Mouse (Mus musculus) lung, postnatal 0 days (tissue): ENCODE measurements around the gene Noxa1.

ENCODE experiments used
- CTCF ChIP-seq: IDR thresholded peaks from 2 replicates; pipeline ENCODE4 v1.5.1; 2016; ENCODE audit warnings: antibody characterized with exemption, mild to moderate bottlenecking
- EP300 ChIP-seq: IDR thresholded peaks from 2 replicates; pipeline ENCODE4 v1.6.1; 2016; ENCODE audit warnings: antibody characterized with exemption, mild to moderate bottlenecking, control low read depth

- TF ChIP-seq CTCF (no peak), EP300 (no peak)
These were observed 16.0 kb downstream of the Noxa1 start for GRCm38 (mm10) chr2:25078967-25079366.
